Mouse (Mus musculus) kidney, postnatal 0 days (tissue): ENCODE measurements around the gene Epdr1. TPM values are rescaled to one million over a fixed set of nuclear protein-coding genes. Genes with fewer than 3 reads are reported as not detected.

Experiments
- ATAC-seq: fragments of 200-750 bp; cut with Nextera tagmentation; replicated peaks from 2 replicates; pipeline ENCODE4 v1.8.0; 2017; ENCODE audit warnings: low read depth, moderate number of reproducible peaks, moderate TSS enrichment, moderate library complexity; ENCODE audit not compliant: low FRiP score
- DNase-seq: peaks from one replicate; pipeline ENCODE4 v3.0.0-alpha.2; 2016; ENCODE audit warnings: low spot score
- H3K27ac ChIP-seq: fragments of 300-500 bp; sonication (generic); 2 replicates; pipeline ENCODE4 v1.5.1; 2014; ENCODE audit warnings: mild to moderate bottlenecking
- H3K27me3 ChIP-seq: fragments of 300-500 bp; sonication (generic); 2 replicates; pipeline ENCODE4 v1.6.1; 2014; ENCODE audit warnings: low read length, mixed read lengths; ENCODE audit not compliant: insufficient read depth
- H3K36me3 ChIP-seq: fragments of 300-500 bp; sonication (generic); 2 replicates; pipeline ENCODE4 v1.6.1; 2014; ENCODE audit warnings: low read length, mixed read lengths; ENCODE audit not compliant: insufficient read depth
- H3K4me1 ChIP-seq: fragments of 300-500 bp; sonication (generic); replicated peaks from 2 replicates; pipeline ENCODE4 v1.6.1; 2014; ENCODE audit warnings: antibody characterized with exemption, low read length, mixed read lengths; ENCODE audit not compliant: insufficient read depth
- H3K4me2 ChIP-seq: fragments of 300-500 bp; sonication (generic); 2 replicates; pipeline ENCODE4 v1.6.1; 2014; ENCODE audit warnings: mild to moderate bottlenecking, low read length, moderate library complexity, mixed read lengths
- H3K4me3 ChIP-seq: fragments of 300-500 bp; sonication (generic); replicated peaks from 2 replicates; pipeline ENCODE4 v1.5.1; 2014; ENCODE audit warnings: low read depth, low read length
- H3K9ac ChIP-seq: fragments of 300-500 bp; sonication (generic); 2 replicates; pipeline ENCODE4 v1.6.1; 2014; ENCODE audit warnings: low read depth, low read length
- H3K9me3 ChIP-seq: fragments of 300-500 bp; sonication (generic); replicated peaks from 2 replicates; pipeline ENCODE4 v1.6.1; 2016; ENCODE audit warnings: low read length, inconsistent platforms, mixed read lengths
- CTCF ChIP-seq: IDR thresholded peaks from 2 replicates; pipeline ENCODE4 v1.5.1; 2016; ENCODE audit warnings: antibody characterized with exemption, low read depth, mild to moderate bottlenecking, moderate library complexity
- WGBS: fragments of 180-500 bp; shearing (Covaris S2); extraction: QIAGEN DNeasy Blood & Tissue Kit; methylation state at CpG from one replicate; pipeline ENCODE4 v1.1.7; 2014; 5-methylcytosine and 5-hydroxymethylcytosine counted together
- polyA plus RNA-seq: library from polyadenylated mRNA; unstranded; fragments of >200 nt; fragmentation: Nextera tagmentation; extraction: Ambion mirVana; gene quantifications from 2 replicates; pipeline ENCODE4 v1.2.1, GENCODE M21; 2015

The Epdr1 gene
- polyA plus RNA-seq, 1 experiment from 2014 or later, result 32.3 TPM

- WGBS, result 92% methylated on average over 3 of the region's 3 CpGs
- no peak for TF ChIP-seq CTCF
Measured at GRCm38 (mm10) chr13:19612963-19613362, 6.8 kb downstream of the Epdr1 start.

GRCm38 (mm10) chr13:19612348-19612747 is 7.4 kb downstream of the Epdr1 start:
- no peaks in the 10 kb centered on the region for H3K36me3 ChIP-seq
- no peak for TF ChIP-seq CTCF
- H3K4me2 ChIP-seq, result no peak overlapping the region
- H3K4me3 ChIP-seq, result no peak overlapping the region
- H3K9me3 ChIP-seq, result no peaks in the 10 kb centered on the region
- no peaks in the 10 kb centered on the region for H3K4me1 ChIP-seq
- WGBS, result 88% methylated on average over 1 of the region's 1 CpGs
- H3K27me3 ChIP-seq, result no peaks in the 10 kb centered on the region
- DNase-seq (no peak), ATAC-seq (no peak)
- no peak overlapping the region for H3K9ac ChIP-seq
- H3K27ac ChIP-seq, result no peak overlapping the region

More at GRCm38 (mm10) chr13:19612963-19613362, 6.8 kb downstream of the Epdr1 start:
- Histone ChIP-seq H3K9me3 (no peaks in the 10 kb centered on the region), H3K9ac (no peak overlapping the region), H3K4me3 (no peak overlapping the region), H3K4me1 (no peaks in the 10 kb centered on the region), H3K27me3 (no peaks in the 10 kb centered on the region), H3K27ac (no peak overlapping the region), H3K4me2 (no peak overlapping the region), H3K36me3 (no peaks in the 10 kb centered on the region)
- DNase-seq (no peak), ATAC-seq (no peak)

- Histone ChIP-seq H3K9ac (no peak overlapping the region), H3K4me2 (no peak overlapping the region), H3K4me3 (no peak overlapping the region), H3K36me3 (no peaks in the 10 kb centered on the region), H3K27me3 (no peaks in the 10 kb centered on the region), H3K27ac (no peak overlapping the region), H3K9me3 (no peaks in the 10 kb centered on the region), H3K4me1 (no peaks in the 10 kb centered on the region)
- ATAC-seq (no peak), DNase-seq (no peak)
- TF ChIP-seq CTCF, result no peak
Measured at GRCm38 (mm10) chr13:19608120-19608519, 11.6 kb downstream of the Epdr1 start.

- TF ChIP-seq CTCF, result no peak
- ATAC-seq, result no peak
- no peaks in the 10 kb centered on the region for H3K4me1 ChIP-seq
- H3K27me3 ChIP-seq, result no peaks in the 10 kb centered on the region
- H3K27ac ChIP-seq, result no peak overlapping the region
- no peak overlapping the region for H3K4me3 ChIP-seq
- H3K36me3 ChIP-seq, result no peaks in the 10 kb centered on the region
- H3K9ac ChIP-seq, result no peak overlapping the region
- H3K4me2 ChIP-seq, result no peak overlapping the region
- H3K9me3 ChIP-seq, result no peaks in the 10 kb centered on the region
- no peak for DNase-seq
Measured at GRCm38 (mm10) chr13:19604916-19605315, 14.8 kb downstream of the Epdr1 start.

- Histone ChIP-seq H3K9me3 (no peaks in the 10 kb centered on the region), H3K4me3 (no peak overlapping the region), H3K27ac (no peak overlapping the region), H3K4me2 (no peak overlapping the region), H3K4me1 (no peaks in the 10 kb centered on the region), H3K36me3 (no peaks in the 10 kb centered on the region), H3K27me3 (no peaks in the 10 kb centered on the region), H3K9ac (no peak overlapping the region)
- TF ChIP-seq CTCF, result no peak
- WGBS, result 71% methylated on average over 1 of the region's 1 CpGs
- ATAC-seq, result no peak
- no peak for DNase-seq
Measured at GRCm38 (mm10) chr13:19603719-19604118, 16.0 kb downstream of the Epdr1 start.

- no peaks in the 10 kb centered on the region for H3K27me3 ChIP-seq
- no peak overlapping the region for H3K9ac ChIP-seq
- H3K27ac ChIP-seq, result no peak overlapping the region
- H3K4me1 ChIP-seq, result no peaks in the 10 kb centered on the region
- 75% methylated on average over 1 of the region's 1 CpGs for WGBS
- TF ChIP-seq CTCF, result no peak
- H3K4me2 ChIP-seq, result no peak overlapping the region
- H3K4me3 ChIP-seq, result no peak overlapping the region
- no peak for DNase-seq
- no peaks in the 10 kb centered on the region for H3K9me3 ChIP-seq
- no peak for ATAC-seq
- no peaks in the 10 kb centered on the region for H3K36me3 ChIP-seq
Measured at GRCm38 (mm10) chr13:19602531-19602930, 17.2 kb downstream of the Epdr1 start.

GRCm38 (mm10) chr13:19599242-19599641 is 20.5 kb downstream of the Epdr1 start:
- ATAC-seq, result no peak
- Histone ChIP-seq H3K27ac (no peak overlapping the region), H3K4me3 (no peak overlapping the region), H3K9me3 (no peaks in the 10 kb centered on the region), H3K27me3 (no peaks in the 10 kb centered on the region), H3K4me2 (no peak overlapping the region), H3K36me3 (no peaks in the 10 kb centered on the region), H3K4me1 (no peaks in the 10 kb centered on the region), H3K9ac (no peak overlapping the region)
- DNase-seq, result no peak
- TF ChIP-seq CTCF, result no peak
- WGBS, result 76% methylated on average over 6 of the region's 6 CpGs
